Mouse (Mus musculus): ENCODE results near the gene Pdlim4.

- TF ChIP-seq CTCF (IDR thresholded peaks at IDR 0.05; ENCODE audit: borderline replicate concordance, insufficient read depth, low read length), result no peak
- no peak for TF ChIP-seq POLR2A (IDR thresholded peaks at IDR 0.05; ENCODE audit: low read depth, low read length)
Measured at GRCm38 (mm10) chr11:54107239-54107638, 38.4 kb upstream of the Pdlim4 start.
